Mouse (Mus musculus): ENCODE data around the gene Akr7a5.

- TF ChIP-seq CTCF (IDR thresholded peaks at IDR 0.05; ENCODE audit: low read depth) = no peak
- no peak for TF ChIP-seq EP300 (IDR thresholded peaks at IDR 0.05; ENCODE audit: low read depth)
Observed at GRCm38 (mm10) chr4:139302241-139302640, 8.3 kb upstream of the Akr7a5 start.
